Mouse (Mus musculus) megakaryocyte, embryonic 14.5 days (primary cell): ENCODE measurements around the gene Ifne.

Source experiments
- FLI1 ChIP-seq: IDR thresholded peaks from 2 replicates; pipeline ENCODE4 v1.6.1; 2012; ENCODE audit warnings: low read length, inconsistent platforms, mixed read lengths
- GATA1 ChIP-seq: IDR thresholded peaks from 3 replicates; pipeline ENCODE4 v1.6.1; 2012; ENCODE audit warnings: mixed read lengths, low read length, inconsistent platforms, borderline replicate concordance

DNA sequence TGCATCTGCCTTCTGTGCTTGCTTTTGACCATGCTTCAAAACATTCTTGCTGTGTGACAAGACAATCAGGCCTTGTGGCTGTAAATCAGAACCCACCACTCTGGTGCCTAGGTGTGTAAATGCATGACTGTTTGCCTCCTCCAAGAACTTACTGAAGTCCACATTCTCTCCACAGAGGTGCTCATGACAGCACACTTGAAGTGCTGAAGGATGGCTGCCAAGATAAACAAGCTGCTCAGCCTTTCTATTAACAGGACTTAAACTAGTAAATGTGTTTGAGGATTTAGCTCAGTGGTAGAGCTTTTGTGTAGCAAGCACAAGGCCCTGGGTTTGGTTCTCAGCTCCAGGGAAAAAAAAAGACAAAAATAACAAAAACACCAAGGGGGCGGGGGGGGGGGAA lies 46.6 kb upstream of the Ifne start:
- TF ChIP-seq GATA1 (no peak), FLI1 (no peak)
